Mouse (Mus musculus) MEL (cell line): ENCODE results near the gene Hrh1.

ENCODE experiments used
- CTCF ChIP-seq, 3 experiments: IDR thresholded peaks in 2 of 3; conservative IDR thresholded peaks in 1 of 3; 2 replicates each; pipeline ENCODE4 v1.5.1; 2011 to 2012; ENCODE audit warnings: low read length in 3 of 3, low read depth in 2 of 3, mild to moderate bottlenecking in 2 of 3, improper control_type of control experiment in 1 of 3, inconsistent platforms in 1 of 3, mixed read lengths in 1 of 3, moderate library complexity in 1 of 3; ENCODE audit not compliant: control insufficient read depth in 1 of 3, insufficient read depth in 1 of 3, poor library complexity in 1 of 3, severe bottlenecking in 1 of 3
- MXI1 ChIP-seq: IDR thresholded peaks from 2 replicates; pipeline ENCODE4 v1.6.1; 2011; ENCODE audit warnings: mild to moderate bottlenecking, low read depth, low read length, improper control_type of control experiment
- USF1 ChIP-seq: IDR thresholded peaks from 2 replicates; pipeline ENCODE4 v1.6.1; 2014; ENCODE audit warnings: low read depth, mild to moderate bottlenecking, inconsistent platforms, low read length, improper control_type of control experiment, moderate library complexity

DNA sequence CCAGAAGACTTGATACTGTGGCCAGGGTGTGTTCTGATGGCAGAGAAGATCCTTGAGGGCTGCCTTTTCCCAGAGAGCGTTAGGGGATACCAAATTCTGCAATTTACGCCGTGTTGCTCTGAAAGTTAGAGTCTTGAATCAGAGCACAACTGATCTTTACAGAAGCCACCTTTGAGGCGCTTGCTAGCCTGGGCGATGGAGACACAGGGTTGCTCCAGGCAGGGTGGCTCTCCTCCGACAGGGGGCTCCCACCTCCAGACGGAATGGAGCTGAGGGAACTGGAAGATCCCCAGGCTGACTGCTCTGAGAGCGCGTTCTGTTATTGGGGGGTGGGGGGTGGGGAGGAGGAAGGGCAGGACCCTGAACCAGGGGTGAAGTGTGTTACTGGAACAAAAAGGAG, 890 bp downstream of the Hrh1 start:
- TF ChIP-seq CTCF (IDR thresholded peaks at IDR 0.05 in 2 of 3, conservative IDR thresholded peaks at IDR 0.05 in 1 of 3; ENCODE audit: control insufficient read depth in 1 of 3, insufficient read depth in 1 of 3, low read depth in 2 of 3, low read length in 3 of 3, poor library complexity in 1 of 3, severe bottlenecking in 1 of 3): no peak
- TF ChIP-seq USF1: no peak
- TF ChIP-seq MXI1: no peak
